Mouse (Mus musculus) brain, embryonic 14.5 days (tissue): Measurements from ENCODE around the gene Mlip.

Source experiments
- CTCF ChIP-seq: fragments of 200-500 bp; IDR thresholded peaks from 2 replicates; pipeline ENCODE4 v1.5.1; 2012; ENCODE audit warnings: inconsistent platforms, mild to moderate bottlenecking, moderate library complexity, borderline replicate concordance; ENCODE audit not compliant: insufficient read depth, insufficient read length; ENCODE audit errors: extremely low read depth
- POLR2A ChIP-seq: fragments of 200-500 bp; IDR thresholded peaks from 2 replicates; pipeline ENCODE4 v1.6.1; 2012; ENCODE audit warnings: mild to moderate bottlenecking, inconsistent platforms, borderline replicate concordance; ENCODE audit not compliant: poor library complexity, insufficient read depth, insufficient read length, severe bottlenecking; ENCODE audit errors: extremely low read depth

GRCm38 (mm10) chr9:77179486-77179885 lies 173.3 kb downstream of the Mlip start:
- TF ChIP-seq CTCF: no peak
- no peak for TF ChIP-seq POLR2A
